Mouse (Mus musculus) cerebellum, adult 2 months (tissue): ENCODE data around the gene Arhgef38.

Experiments
- CTCF ChIP-seq: fragments of 200-500 bp; IDR thresholded peaks from 2 replicates; pipeline ENCODE4 v1.5.1; 2011; ENCODE audit warnings: low read depth, mild to moderate bottlenecking, control low read depth, low read length, moderate library complexity, borderline replicate concordance; ENCODE audit not compliant: insufficient read depth
- POLR2A ChIP-seq: fragments of 200-500 bp; IDR thresholded peaks from 2 replicates; pipeline ENCODE4 v1.6.1; 2011; ENCODE audit warnings: low read length, control low read depth, borderline replicate concordance; ENCODE audit not compliant: insufficient read depth

- TF ChIP-seq CTCF (no peak), POLR2A (no peak)
Measured at GRCm38 (mm10) chr3:133098336-133098735, 136.4 kb downstream of the Arhgef38 start.
